Mouse (Mus musculus) monocyte, adult 2 months (primary cell): ENCODE results near the gene Slc25a24.

Experiments
- DNase-seq, 2 experiments: peaks; one replicate each; pipeline ENCODE4 v3.0.0; 2022; ENCODE audit warnings: low spot score in 2 of 2, low read depth in 1 of 2

Gene Slc25a24

DNA sequence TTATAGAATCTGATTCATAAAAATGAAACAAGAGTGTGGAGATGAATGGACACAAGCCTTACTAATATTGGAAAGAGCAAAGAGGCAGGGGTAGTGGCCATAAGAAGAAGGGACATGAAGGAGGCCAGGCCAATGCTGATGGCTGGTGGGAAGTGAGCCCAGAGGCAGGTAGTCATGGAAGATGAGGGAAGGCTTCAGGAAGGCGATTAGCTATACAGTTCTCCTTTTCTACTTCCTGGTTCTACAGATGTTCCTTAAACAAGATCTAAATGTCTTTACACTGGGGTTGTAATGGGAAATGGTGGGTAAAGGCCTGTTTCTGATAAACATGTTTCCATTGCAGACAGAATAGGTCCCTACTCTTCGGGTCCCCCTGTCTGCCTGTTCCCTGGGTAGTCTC lies 46.2 kb downstream of the Slc25a24 start:
- DNase-seq = no peak

DNA sequence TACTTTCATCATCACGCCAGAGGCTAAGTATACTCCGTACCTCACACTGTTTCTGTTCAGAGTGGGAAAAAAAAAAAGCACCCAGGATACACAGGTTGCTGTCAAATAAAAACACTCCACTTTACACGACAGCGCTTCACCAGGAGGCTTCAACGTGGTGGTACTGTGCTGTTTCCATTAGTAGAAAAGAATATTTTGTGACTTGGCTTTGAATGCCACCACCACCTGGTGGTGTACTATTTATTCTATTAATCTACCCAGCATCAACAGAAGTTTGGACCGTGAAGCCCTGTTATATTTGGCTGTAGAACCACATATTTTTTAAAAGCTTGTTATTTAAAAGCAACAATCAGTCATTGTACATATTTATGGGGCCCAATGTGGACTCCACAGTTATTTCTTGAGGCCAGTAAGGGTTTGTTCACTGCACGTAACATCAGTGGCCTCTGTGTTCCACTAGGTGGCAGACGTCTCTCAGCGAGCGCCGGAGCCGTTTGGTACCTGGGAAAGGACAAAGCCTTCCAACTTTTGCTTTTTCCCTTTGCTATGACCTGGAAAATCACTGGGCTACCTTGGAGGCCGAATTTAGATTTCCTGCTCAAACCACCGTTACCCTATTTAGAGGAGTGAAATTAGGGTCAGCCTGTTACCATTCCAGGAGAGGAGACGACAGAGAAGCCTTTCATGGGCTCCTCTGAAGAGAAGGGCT lies 48.3 kb downstream of the Slc25a24 start:
- peak in 1 of 2 experiments; percentile 20 for DNase-seq

DNA sequence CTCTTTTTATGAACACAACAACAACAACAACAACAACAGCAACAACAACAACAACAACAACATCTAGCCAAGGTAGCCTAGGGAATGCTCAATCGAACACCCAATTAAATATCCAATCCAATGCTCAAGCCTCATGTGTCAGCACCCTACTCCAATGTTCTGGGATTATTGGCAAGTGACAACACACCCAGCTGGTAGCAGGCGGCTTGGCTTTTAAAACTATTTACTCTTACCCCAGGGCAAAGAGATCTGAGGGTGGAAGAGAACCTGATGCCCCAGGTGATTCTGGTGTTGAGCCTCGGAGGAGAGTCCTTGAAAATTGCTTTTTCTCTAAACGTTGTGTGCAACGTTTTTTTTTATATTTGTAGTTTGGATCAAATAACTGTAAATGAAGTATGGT lies 51.4 kb downstream of the Slc25a24 start:
- DNase-seq = no peak

DNA sequence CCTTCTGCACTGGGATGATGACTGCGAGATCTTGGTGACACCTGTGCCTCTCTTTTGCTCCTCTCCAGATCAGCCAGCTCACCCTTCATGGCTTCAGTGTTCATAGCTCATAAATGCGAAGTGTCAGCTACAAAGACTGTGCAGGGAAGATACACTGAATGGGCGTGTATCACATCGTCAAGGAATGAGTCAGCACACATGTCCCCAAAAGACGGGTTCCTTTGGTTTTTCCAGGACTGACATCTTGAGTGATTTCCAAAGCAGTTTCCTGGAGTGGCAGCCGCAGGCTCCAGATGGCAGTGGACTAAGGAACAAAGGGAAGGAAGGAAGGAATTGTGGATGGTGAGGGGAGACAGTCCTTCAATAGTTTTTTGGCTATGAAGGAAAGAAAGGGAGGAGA lies 55.8 kb downstream of the Slc25a24 start:
- DNase-seq = no peak

DNA sequence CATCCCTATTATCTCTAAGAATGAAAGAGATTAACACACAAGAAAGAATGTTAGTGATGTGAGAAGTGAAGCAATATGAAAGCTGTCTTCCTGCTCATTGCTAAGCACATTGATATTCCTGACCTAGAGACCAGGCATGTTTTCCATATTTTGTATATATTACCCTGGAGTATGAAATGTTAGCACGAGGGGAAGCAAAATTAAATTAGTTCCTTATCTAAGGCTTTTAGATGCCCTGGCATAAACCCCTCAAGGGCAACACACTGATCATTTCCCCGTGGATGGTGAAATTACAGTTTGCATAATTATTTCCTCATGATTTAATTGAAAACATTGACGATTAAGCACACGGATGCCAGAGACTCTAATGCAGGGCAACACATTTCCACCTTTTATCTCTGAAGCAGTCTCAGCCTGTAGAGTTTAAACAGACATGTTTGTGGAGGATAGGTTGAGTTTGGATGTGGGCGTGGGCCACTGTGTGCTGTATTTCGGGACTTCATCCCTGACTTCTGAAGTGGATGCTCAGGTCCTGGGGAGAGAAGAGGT lies 56.7 kb downstream of the Slc25a24 start:
- DNase-seq = no peak

DNA sequence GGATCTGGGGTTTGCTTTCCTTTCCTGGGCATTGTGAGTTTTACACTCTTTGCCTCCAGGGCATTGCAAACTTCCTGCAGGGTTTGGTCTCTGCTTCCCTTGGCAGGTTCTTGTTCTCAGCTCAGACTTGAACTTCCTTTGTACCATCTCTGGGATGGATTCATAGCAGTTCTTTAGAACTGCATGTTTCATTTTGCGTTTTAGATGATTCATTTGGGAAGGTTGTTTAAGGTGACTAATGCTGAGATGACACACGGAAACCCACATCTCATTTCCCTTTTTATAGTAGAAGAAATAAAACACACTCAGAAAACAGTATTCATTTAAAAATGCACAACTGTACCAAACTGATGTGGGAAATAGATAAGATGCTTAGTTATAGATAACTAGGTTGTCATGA lies 73.2 kb downstream of the Slc25a24 start:
- DNase-seq = no peak

DNA sequence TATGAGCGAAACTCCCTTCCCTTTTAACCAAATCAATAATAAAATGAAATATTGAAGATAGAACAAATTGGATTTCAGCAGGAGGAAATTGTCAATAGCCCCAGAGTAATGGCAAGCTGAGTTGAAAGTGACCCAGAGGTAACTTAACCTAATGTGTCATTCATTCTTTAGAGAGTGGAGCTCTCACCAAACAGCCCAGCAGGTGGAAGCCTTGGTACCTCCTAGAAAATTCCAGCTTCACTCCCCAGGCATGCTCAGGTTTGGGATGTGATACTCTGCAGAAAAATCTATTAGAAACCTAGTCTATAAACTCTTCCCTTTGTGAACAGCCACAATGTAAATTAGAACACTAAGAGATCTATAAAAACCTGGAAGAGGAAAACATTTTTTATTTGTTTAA lies 76.3 kb downstream of the Slc25a24 start:
- DNase-seq = no peak

DNA sequence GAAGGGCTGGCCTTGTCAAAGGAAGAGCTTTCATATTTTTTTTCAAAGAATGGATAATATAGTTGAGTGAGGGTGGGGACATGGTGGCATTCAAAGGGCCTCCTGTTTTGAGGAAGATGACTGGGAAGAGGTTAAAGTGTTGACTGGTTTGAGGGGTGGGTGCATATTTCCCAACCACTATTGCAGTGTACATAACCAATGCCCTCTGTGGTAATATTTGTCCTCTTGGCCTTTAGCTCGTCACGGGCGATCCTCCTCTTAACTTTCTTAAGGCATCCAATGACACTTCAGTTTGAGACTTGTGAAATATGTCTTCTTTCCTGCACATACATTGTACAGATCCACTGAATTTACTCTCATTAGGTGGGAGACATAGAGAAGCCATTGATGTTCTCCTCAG lies 89.4 kb downstream of the Slc25a24 start:
- no peak for DNase-seq

DNA sequence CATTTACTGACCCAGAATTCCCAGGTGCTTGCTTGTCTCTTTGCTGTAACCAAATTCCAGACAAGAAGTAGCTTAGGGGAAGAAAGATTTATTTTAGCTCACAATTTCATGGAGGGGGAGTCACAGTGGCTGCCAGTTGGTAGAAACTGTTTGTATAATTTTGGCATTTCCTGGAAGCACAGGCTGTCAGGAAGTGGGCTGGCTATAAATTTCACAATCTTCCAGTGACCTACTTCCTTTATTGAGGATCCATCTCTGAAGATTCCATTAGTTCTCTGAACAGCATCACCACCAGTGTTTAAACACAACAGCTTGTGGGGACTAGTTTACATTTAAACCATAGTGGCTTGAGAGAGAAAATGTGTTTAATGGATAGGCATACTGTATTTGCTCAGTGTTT lies 93.4 kb downstream of the Slc25a24 start:
- no peak for DNase-seq
